Mouse (Mus musculus) embryonic fibroblast, embryonic 13.5 days (primary cell): ENCODE data around the gene Tssk2.

Experiments
- CTCF ChIP-seq: IDR thresholded peaks from 2 replicates; pipeline ENCODE4 v1.5.1; 2011; ENCODE audit warnings: mild to moderate bottlenecking, control low read depth, low read length, moderate library complexity, borderline replicate concordance; ENCODE audit not compliant: insufficient read depth
- POLR2A ChIP-seq: IDR thresholded peaks from 2 replicates; pipeline ENCODE4 v1.6.1; 2011; ENCODE audit warnings: low read depth, mild to moderate bottlenecking, control low read depth, low read length, moderate library complexity

DNA sequence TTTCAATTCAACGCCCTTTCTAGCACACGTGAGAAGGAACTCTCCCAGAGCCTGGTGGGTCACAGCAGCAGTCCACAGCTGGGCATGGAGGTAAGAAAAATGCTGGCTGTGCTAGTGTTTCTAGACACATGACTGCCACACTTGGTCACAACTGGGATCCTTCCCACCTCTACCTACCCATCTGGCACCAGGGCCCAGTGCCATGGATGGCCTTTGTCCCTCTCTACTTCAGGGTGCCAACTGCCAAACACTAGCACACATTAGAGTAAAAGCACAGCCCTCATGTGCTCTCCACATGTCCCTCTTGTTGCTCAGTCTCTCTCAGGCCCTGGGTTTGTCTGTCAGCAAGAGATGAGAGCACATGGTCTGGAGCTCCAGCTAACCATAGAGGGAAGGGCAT is 31.2 kb downstream of the Tssk2 start:
- TF ChIP-seq POLR2A (no peak), CTCF (no peak)
